Mouse (Mus musculus) forebrain, embryonic 14.5 days (tissue): ENCODE data around the gene Ptgfr. TPM values are rescaled to one million over a fixed set of nuclear protein-coding genes. Genes with fewer than 3 reads are reported as not detected.

Source experiments
- ATAC-seq: fragments of 200-750 bp; cut with Nextera tagmentation; 2 replicates; pipeline ENCODE4 v1.8.0; 2017; ENCODE audit warnings: mild to moderate bottlenecking, moderate library complexity
- DNase-seq: peaks from one replicate; pipeline ENCODE4 v3.0.0-alpha.2; 2015; ENCODE audit warnings: low spot score
- H3K27ac ChIP-seq: fragments of 300-500 bp; sonication (generic); 2 replicates; pipeline ENCODE4 v1.5.1; 2014; ENCODE audit warnings: low read depth, mild to moderate bottlenecking, control low read depth, low read length, moderate library complexity
- H3K27me3 ChIP-seq: fragments of 300-500 bp; sonication (generic); replicated peaks from 2 replicates; pipeline ENCODE4 v1.6.1; 2014; ENCODE audit warnings: low read length, control low read depth, mixed read lengths; ENCODE audit not compliant: control insufficient read depth, insufficient read depth
- H3K36me3 ChIP-seq: fragments of 300-500 bp; sonication (generic); 2 replicates; pipeline ENCODE4 v1.6.1; 2014; ENCODE audit warnings: low read length, control low read depth; ENCODE audit not compliant: control insufficient read depth, insufficient read depth
- H3K4me1 ChIP-seq: fragments of 300-500 bp; sonication (generic); 2 replicates; pipeline ENCODE4 v1.6.1; 2014; ENCODE audit warnings: antibody characterized with exemption, low read length, control low read depth; ENCODE audit not compliant: control insufficient read depth, insufficient read depth
- H3K4me2 ChIP-seq: fragments of 300-500 bp; sonication (generic); 2 replicates; pipeline ENCODE4 v1.6.1; 2014; ENCODE audit warnings: mild to moderate bottlenecking, control low read depth, low read length
- H3K4me3 ChIP-seq: fragments of 300-500 bp; sonication (generic); 2 replicates; pipeline ENCODE4 v1.5.1; 2014; ENCODE audit warnings: low read depth, low read length, control low read depth
- H3K9ac ChIP-seq: fragments of 300-500 bp; sonication (generic); 2 replicates; pipeline ENCODE4 v1.6.1; 2014; ENCODE audit warnings: mild to moderate bottlenecking, low read length, control low read depth, moderate library complexity
- H3K9me3 ChIP-seq: fragments of 300-500 bp; sonication (generic); replicated peaks from 2 replicates; pipeline ENCODE4 v1.6.1; 2016; ENCODE audit warnings: low read length, control low read depth, mixed read lengths; ENCODE audit not compliant: control insufficient read depth
- WGBS: fragments of 180-500 bp; shearing (Covaris S2); extraction: QIAGEN DNeasy Blood & Tissue Kit; methylation state at CpG from one replicate; pipeline ENCODE4 v1.1.7; 2014; 5-methylcytosine and 5-hydroxymethylcytosine counted together
- polyA plus RNA-seq: library from polyadenylated mRNA; unstranded; fragments of >200 nt; fragmentation: Nextera tagmentation; extraction: Ambion mirVana; gene quantifications from 2 replicates; pipeline ENCODE4 v1.2.1, GENCODE M21; 2014

Gene Ptgfr
- 0.51 and 0.87 TPM in 2 replicates for polyA plus RNA-seq

DNA sequence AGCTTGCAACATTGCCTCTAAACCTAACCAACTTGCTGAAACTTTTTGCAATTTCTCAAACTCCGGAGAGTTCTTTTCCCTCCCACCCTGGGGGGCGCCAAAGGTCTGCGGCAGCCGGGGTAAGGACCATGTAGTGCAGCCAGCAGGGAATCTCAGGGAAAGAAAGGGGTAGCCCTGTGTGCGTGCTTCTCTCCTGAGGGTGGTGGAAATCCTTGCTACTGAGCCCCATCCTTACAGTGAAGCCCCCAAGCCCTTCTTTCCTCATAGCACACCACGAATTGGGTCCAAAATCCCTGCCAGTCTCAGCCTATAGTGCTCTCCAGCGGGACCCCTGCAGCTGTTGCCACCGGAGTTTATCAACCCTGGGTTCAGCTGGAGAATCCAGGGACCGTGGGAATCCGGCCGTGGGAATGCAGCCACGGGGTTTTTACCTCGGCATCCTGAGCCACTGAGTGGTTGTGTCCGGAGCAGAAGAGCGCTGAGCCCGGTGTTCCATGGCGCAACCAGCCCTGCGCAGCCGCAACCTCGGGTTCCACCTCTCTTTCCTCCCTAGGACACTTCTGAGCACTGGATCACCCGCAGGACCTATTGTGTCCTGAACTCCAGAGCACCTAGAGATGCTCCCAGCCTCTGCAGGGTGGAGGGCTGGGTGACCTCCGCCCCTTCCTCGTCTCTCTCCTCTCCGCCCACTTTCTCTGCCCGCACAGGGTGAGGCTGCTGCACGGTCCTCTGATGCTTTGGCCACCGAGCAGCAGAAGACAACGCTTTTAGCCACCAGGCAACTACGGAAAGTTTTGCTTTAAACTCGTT, at the start of gene Ptgfr:
Gene Ptgfr, minus strand, starts transcription at position 760 of the 810 bp plus-strand sequence.
- 1% methylated on average over 30 of the region's 30 CpGs for WGBS

DNA sequence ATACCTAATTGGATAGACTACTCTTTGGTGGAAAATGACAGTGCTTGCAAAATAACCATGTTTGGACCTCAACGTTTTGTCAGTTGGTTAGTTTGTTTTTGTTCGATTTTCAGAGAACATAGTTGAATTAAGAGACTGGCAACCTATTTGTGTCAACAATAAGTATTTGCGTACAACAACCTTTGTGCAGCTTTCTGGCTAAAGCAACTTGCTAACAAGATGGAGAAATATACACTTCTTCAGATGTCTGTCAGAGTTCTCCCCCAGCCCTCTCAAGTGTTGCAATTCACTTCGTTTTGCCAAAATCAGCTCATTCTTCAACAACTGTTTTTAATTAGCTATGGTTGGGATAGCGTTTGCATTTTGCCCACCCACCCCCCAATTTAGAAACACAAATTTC, 46.5 kb upstream of the Ptgfr start:
- no peak overlapping the region for H3K4me3 ChIP-seq
- ATAC-seq (no peak), DNase-seq (no peak)
- no peak overlapping the region for H3K27ac ChIP-seq
- no peaks in the 10 kb centered on the region for H3K4me1 ChIP-seq
- 73% methylated on average over 5 of the region's 5 CpGs for WGBS
- no peaks in the 10 kb centered on the region for H3K9me3 ChIP-seq
- H3K4me2 ChIP-seq: no peak overlapping the region
- H3K9ac ChIP-seq: no peak overlapping the region
- no peaks in the 10 kb centered on the region for H3K27me3 ChIP-seq
- H3K36me3 ChIP-seq: no peaks in the 10 kb centered on the region

More for the DNA sequence above, at the start of gene Ptgfr:
- Histone ChIP-seq H3K36me3 (no peaks in the 10 kb centered on the region), H3K9me3 (no peaks in the 10 kb centered on the region), H3K9ac (peak within 1 kb of the TSS; percentile 59), H3K4me3 (peak within 1 kb of the TSS; percentile 41), H3K4me2 (peak within 1 kb of the TSS; percentile 90), H3K27ac (no peak within 1 kb of the TSS), H3K27me3 (peaks cover 5% of the 10 kb centered on the region), H3K4me1 (peaks cover 3% of the 10 kb centered on the region; the same call in 1 of the 2 replicates)
- ATAC-seq (peak; percentile 89), DNase-seq (peak; percentile 56)

DNA sequence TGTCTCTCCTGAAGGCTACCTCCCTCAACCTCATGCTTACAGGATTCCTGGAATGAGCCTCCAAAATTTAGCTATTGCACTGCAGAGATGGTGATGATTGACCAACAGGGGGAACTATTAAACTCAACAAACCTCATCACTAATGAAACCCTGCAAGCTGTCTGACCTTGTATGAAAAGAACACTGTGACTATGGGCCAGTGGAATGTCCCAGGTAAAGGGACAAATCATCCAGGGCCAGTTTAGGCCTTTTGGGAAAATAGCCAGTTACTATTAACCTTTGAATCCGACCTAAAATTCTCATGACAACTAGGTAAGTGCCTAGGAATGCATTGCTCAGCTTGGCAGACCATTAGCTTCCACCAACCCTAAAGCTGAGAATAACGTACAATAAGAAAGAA, 42.6 kb upstream of the Ptgfr start:
- Histone ChIP-seq H3K9ac (no peak overlapping the region), H3K9me3 (no peaks in the 10 kb centered on the region), H3K27me3 (no peaks in the 10 kb centered on the region), H3K4me2 (no peak overlapping the region), H3K27ac (no peak overlapping the region), H3K4me3 (no peak overlapping the region), H3K4me1 (no peaks in the 10 kb centered on the region), H3K36me3 (no peaks in the 10 kb centered on the region)
- WGBS: 84% methylated on average over 2 of the region's 2 CpGs
- ATAC-seq: no peak
- DNase-seq: no peak

DNA sequence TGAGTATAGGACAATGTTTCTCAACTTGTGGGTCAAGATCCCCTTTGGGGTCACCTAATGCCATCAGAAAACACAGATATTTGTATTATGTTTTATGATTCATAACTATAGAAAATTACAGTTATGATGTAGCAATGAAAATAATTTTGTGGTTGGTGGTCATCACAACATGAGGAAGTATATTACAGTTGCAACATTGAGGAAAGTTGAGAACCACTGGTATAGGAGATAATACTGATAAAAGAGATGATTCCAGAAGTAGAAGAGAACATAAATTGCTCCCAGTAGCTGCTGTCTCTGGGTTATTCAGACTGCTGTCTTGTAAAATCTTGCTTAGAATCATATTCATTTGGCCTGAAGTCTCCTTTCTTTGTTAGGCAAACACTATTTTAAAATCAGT, 31.5 kb upstream of the Ptgfr start:
- ATAC-seq: no peak
- no peak for DNase-seq
- no peak overlapping the region for H3K4me3 ChIP-seq

DNA sequence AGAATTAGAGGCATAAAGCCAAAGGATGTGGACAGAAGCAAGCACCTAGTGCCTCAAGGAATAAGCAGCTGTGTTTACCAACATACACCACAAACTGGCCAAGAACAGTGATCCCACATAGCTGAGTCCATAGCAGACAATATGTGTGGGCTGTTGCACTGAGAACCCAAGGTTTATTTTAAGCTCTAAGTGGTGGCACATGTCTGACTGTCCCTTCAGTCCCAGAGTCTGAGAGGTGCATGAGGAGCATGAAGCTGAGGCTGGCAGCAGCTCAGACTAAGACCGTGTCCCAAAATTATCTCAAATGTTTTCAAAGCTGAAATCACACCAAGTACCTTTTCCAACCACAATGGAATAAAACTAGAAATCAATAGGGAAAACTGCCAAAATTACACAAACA, 13.9 kb upstream of the Ptgfr start:
- H3K9ac ChIP-seq: no peak overlapping the region
- 97% methylated on average over 1 of the region's 1 CpGs for WGBS
- no peak for DNase-seq
- no peaks in the 10 kb centered on the region for H3K9me3 ChIP-seq
- H3K27me3 ChIP-seq: no peaks in the 10 kb centered on the region
- H3K36me3 ChIP-seq: no peaks in the 10 kb centered on the region
- no peak overlapping the region for H3K4me3 ChIP-seq
- no peaks in the 10 kb centered on the region for H3K4me1 ChIP-seq
- no peak overlapping the region for H3K4me2 ChIP-seq
- no peak overlapping the region for H3K27ac ChIP-seq
- ATAC-seq: no peak

More for the DNA sequence above, 31.5 kb upstream of the Ptgfr start:
- Histone ChIP-seq H3K4me1 (no peaks in the 10 kb centered on the region), H3K4me2 (no peak overlapping the region), H3K9me3 (no peaks in the 10 kb centered on the region), H3K27me3 (no peaks in the 10 kb centered on the region), H3K27ac (no peak overlapping the region), H3K9ac (no peak overlapping the region), H3K36me3 (no peaks in the 10 kb centered on the region)

DNA sequence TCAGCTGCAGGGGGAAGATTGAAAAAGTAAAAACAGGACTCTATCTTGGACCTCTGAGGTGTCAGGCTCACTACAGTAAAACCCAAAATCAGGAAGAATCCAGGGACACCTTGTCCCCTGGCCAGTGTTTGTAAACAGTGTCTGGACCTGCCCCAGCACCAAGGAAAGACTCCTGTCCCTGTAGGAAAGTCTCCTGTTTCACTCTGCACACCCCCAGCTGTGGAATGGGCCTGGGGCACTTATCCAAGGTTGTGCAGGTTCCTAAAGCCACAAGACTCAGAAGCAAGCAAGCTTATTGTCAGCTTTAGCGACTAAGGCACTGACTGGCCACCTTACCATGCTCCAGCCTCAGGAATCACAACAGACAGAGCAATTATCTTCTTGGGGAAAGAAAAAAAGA, 13.2 kb upstream of the Ptgfr start:
- whole genome bisulfite sequencing: 52% methylated on average over 1 of the region's 1 CpGs
- Histone ChIP-seq H3K27ac (no peak overlapping the region), H3K9ac (no peak overlapping the region), H3K4me2 (no peak overlapping the region), H3K27me3 (no peaks in the 10 kb centered on the region), H3K36me3 (no peaks in the 10 kb centered on the region), H3K4me3 (no peak overlapping the region), H3K9me3 (no peaks in the 10 kb centered on the region), H3K4me1 (no peaks in the 10 kb centered on the region)
- ATAC-seq (no peak), DNase-seq (no peak)

DNA sequence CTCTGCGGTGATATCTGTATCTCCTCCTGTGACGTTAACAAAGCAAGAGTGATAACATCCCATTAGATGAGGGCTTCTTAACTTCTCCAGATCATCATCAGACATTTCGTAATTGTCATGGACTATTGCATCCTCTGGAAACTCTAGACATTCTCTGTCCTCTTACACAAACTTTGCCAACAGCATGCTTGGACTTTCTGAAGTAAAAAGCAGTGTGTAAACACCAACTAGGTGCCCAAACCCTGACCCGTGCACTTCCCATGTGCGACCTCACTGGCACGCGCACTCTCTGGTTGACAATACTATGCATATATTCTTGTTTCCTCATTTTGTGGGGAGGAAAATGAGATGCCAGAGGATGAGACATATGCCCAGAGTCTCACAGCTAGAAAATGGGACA, 8.9 kb upstream of the Ptgfr start:
- Histone ChIP-seq H3K4me2 (no peak overlapping the region), H3K4me3 (no peak overlapping the region), H3K9me3 (no peaks in the 10 kb centered on the region), H3K36me3 (no peaks in the 10 kb centered on the region), H3K27ac (no peak overlapping the region), H3K9ac (no peak overlapping the region), H3K27me3 (no peaks in the 10 kb centered on the region), H3K4me1 (no peaks in the 10 kb centered on the region)
- no peak for DNase-seq
- 93% methylated on average over 7 of the region's 7 CpGs for WGBS
- ATAC-seq: no peak

DNA sequence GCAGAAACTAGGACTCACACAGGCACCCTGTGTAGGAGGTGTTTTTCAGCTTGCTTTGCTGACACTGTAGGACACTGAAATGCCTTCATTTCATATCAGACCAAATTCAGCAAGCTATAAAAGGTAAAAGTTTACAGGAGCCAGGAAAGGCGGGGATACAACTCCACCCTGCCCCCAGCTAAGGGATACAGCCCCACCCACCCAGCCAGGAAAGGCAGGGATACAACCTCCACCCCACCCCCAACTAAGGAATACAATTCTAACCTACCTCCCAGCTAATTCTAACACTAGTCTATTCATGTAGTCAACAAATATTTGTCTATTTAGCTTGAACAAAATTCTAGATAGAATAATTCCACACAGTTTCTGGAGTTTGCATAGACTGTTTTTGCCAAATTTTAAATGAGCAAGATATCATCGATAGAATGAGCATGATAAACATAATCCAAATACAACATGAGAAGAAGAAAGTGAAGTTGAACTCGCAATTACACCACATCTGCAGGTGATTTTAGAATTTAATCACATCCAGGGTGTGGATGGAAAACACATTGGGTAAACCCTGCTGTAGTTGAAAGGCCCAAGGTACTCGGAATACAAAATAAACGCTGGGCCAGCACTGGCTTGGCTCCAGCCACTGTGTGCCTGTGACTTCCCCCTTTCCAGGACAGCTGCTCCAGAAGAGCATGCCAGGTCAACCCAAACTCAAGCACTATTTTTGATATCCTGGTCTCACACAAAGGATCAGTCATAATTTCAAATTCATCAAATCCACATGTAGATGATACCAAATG, 7.1 kb upstream of the Ptgfr start:
- ATAC-seq: no peak
- H3K36me3 ChIP-seq: no peaks in the 10 kb centered on the region
- no peaks in the 10 kb centered on the region for H3K27me3 ChIP-seq
- H3K27ac ChIP-seq: no peak overlapping the region
- no peak overlapping the region for H3K4me2 ChIP-seq
- no peak overlapping the region for H3K4me3 ChIP-seq
- no peak overlapping the region for H3K9ac ChIP-seq
- WGBS: 79% methylated on average over 5 of the region's 5 CpGs
- no peak for DNase-seq
- H3K4me1 ChIP-seq: no peaks in the 10 kb centered on the region
- H3K9me3 ChIP-seq: no peaks in the 10 kb centered on the region

DNA sequence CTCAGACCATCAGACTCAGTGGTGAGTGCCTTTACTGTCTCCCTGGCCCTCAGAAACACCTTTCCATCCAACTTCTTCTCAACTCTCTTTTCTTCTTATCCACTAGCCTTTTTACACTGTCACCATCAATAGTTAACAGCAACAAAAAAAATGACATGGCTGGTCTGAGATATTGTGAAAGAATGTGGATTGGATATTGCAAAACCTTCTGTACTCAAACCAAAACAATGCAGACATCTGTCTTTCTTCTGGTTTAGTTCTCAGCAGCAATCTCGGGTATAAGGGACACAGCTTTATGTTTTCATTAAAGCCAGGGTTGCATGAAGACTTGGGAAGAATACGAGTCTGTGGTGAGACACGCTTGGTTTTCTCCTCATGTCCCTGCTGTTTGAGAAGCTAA, 3.3 kb upstream of the Ptgfr start:
- no peaks in the 10 kb centered on the region for H3K36me3 ChIP-seq
- no peak for ATAC-seq
- no peak overlapping the region for H3K4me3 ChIP-seq
- H3K4me1 ChIP-seq: peaks cover 3% of the 10 kb centered on the region; the same call in 1 of the 2 replicates
- 79% methylated on average over 3 of the region's 3 CpGs for WGBS
- no peak overlapping the region for H3K27ac ChIP-seq
- no peak overlapping the region for H3K9ac ChIP-seq
- H3K27me3 ChIP-seq: peaks cover 5% of the 10 kb centered on the region
- DNase-seq: no peak
- H3K9me3 ChIP-seq: no peaks in the 10 kb centered on the region
- no peak overlapping the region for H3K4me2 ChIP-seq
